Mouse (Mus musculus) hematopoietic multipotent progenitor cell, adult 10-12 weeks (in vitro differentiated cells): ENCODE results near the gene Myrfl. TPM values are rescaled to one million over a fixed set of nuclear protein-coding genes. Genes with fewer than 3 reads are reported as not detected.

Experiments used
- polyA plus RNA-seq: library from polyadenylated mRNA; stranded (reverse); fragments of >175 nt; gene quantifications from 2 replicates; pipeline ENCODE4 v1.2.3, GENCODE M21; 2012; ENCODE audit warnings: low replicate concordance

Gene Myrfl
- not detected in 2 replicates for polyA plus RNA-seq

DNA sequence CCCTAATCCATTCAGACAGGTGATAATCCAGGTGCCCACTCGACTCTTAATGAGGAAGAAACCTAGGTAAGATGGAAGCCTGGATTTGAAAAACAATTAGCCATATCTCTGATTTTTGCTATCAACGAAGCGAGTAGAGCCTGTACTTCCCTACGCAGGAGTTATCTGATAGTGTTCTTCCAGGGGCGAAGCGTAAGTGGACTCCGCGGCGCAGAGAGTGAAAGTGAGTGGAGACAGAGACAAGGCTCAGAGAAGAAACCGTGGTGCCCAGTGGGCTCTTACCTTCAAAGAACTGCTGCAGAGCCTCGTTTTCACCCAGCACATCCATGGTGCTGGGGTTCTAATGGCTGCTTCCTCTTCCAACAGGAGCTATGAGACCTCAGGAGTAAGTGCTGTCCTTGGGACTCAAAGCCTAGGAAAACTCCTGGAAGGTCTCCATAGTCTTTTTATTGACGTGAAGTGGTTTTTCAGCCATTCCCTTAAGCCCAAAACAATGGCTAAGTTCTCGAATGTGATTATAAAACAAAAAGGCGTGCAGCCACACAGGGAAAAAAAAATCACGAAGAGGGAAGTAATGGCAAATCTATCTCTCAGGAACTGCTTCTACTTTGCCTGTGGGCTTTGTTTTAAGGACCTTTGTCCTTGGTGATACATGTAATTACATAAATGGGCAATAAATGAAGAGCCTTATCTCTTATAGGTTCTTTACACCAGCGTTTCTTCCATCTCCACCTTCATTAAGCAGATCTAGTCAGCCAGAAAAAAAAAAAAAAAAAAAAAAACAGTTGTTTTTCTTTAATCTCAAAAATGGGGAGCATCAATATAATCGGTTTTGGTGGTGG, at the start of gene Myrfl:
Gene Myrfl (minus strand): TSS at position 584 of the 842 bp plus-strand sequence.

Other genes starting within 250 kb of the Myrfl start
- gene Rab3ip, start 53.9 kb upstream of the Myrfl start, polyA plus RNA-seq: 33.1 and 34.5 TPM in 2 replicates
- gene Gm10271, start 75.7 kb upstream of the Myrfl start, polyA plus RNA-seq: not detected in 2 replicates
- gene Best3, start 89.4 kb upstream of the Myrfl start, polyA plus RNA-seq: 0.15 TPM in 1 of 2 replicates, not detected in the other
- gene Lrrc10, start 148.4 kb upstream of the Myrfl start, polyA plus RNA-seq: not detected in 2 replicates
- gene Cct2, start 166.9 kb upstream of the Myrfl start, polyA plus RNA-seq: 11.2 and 13.2 TPM in 2 replicates